Mouse (Mus musculus) CD8-positive naive resting alpha-beta T cell, adult 2 months (primary cell): ENCODE measurements around the gene Hps5.

Experiments used
- DNase-seq, 2 experiments: peaks; one replicate each; pipeline ENCODE4 v3.0.0; 2022; ENCODE audit warnings: low read depth in 2 of 2, low spot score in 2 of 2

Hps5 gene

GRCm38 (mm10) chr7:46738561-46739460, 57.1 kb downstream of the Hps5 start:
- DNase-seq = no peak

GRCm38 (mm10) chr7:46734983-46735382, 60.9 kb downstream of the Hps5 start:
- DNase-seq = no peak

- DNase-seq = no peak
These were observed 63.4 kb downstream of the Hps5 start, which contains the start of gene Saa4 for GRCm38 (mm10) chr7:46732458-46732857. Saa4 (minus strand) TSS chr7:46732603.

GRCm38 (mm10) chr7:46727584-46727983, 68.3 kb downstream of the Hps5 start:
- no peak for DNase-seq

GRCm38 (mm10) chr7:46724396-46724795, 71.5 kb downstream of the Hps5 start:
- no peak for DNase-seq

- DNase-seq = no peak
These were observed 72.0 kb downstream of the Hps5 start for GRCm38 (mm10) chr7:46723849-46724248.

GRCm38 (mm10) chr7:46723354-46723753, 72.5 kb downstream of the Hps5 start:
- DNase-seq = no peak

- DNase-seq = no peak
These were observed 75.4 kb downstream of the Hps5 start for GRCm38 (mm10) chr7:46720460-46720859.

- DNase-seq = no peak
These were observed 76.3 kb downstream of the Hps5 start for GRCm38 (mm10) chr7:46719526-46719925.

GRCm38 (mm10) chr7:46718591-46719270, 77.1 kb downstream of the Hps5 start:
- no peak for DNase-seq

GRCm38 (mm10) chr7:46716897-46717296, 79.0 kb downstream of the Hps5 start:
- DNase-seq = no peak

- no peak for DNase-seq
These were observed 80.3 kb downstream of the Hps5 start, which contains the start of gene Saa3 for GRCm38 (mm10) chr7:46715600-46715999. Saa3 (minus strand) TSS chr7:46715700.

- DNase-seq = peak; percentile 53 to 63
These were observed 81.3 kb downstream of the Hps5 start for GRCm38 (mm10) chr7:46714518-46714917.

GRCm38 (mm10) chr7:46712250-46712649, 83.6 kb downstream of the Hps5 start:
- no peak for DNase-seq
